Mouse (Mus musculus) left cerebral cortex, adult 18-20 months (tissue): ENCODE measurements around the gene Erp27. TPM values are rescaled to one million over a fixed set of nuclear protein-coding genes. Genes with fewer than 3 reads are reported as not detected.
A peak's percentile ranks its signal among the peaks of the same experiment; 100 is the strongest.
"Not testable (repeated sequence)": the region's sequence is repeated elsewhere in the genome, so short reads cannot be mapped to it uniquely, and the experiment has no call there.

Experiments
- DNase-seq, 2 experiments: peaks; one replicate each; pipeline ENCODE4 v3.0.0; 2021 to 2022; ENCODE audit warnings: low spot score in 2 of 2, mixed read lengths in 1 of 2
- total RNA-seq, 2 experiments: library from RNA; stranded (reverse); gene quantifications; 2 replicates each; pipeline ENCODE4 v1.2.3; 2021

The Erp27 gene
- total RNA-seq, 2 experiments from 2014 or later = not detected

GRCm38 (mm10) chr6:136910247-136910890, 11.6 kb downstream of the Erp27 start:
- no peak for DNase-seq

GRCm38 (mm10) chr6:136906937-136907293, 15.1 kb downstream of the Erp27 start:
- DNase-seq = no peak

GRCm38 (mm10) chr6:136906283-136906936, 15.6 kb downstream of the Erp27 start:
- no peak for DNase-seq

GRCm38 (mm10) chr6:136903885-136904470, 18.0 kb downstream of the Erp27 start:
- no peak for DNase-seq

GRCm38 (mm10) chr6:136902527-136902926, 19.5 kb downstream of the Erp27 start:
- DNase-seq = no peak

- DNase-seq = no peak
Observed at GRCm38 (mm10) chr6:136901010-136901409, 21.0 kb downstream of the Erp27 start.

GRCm38 (mm10) chr6:136900369-136901009, 21.5 kb downstream of the Erp27 start:
- no peak for DNase-seq

- no peak for DNase-seq
Observed at GRCm38 (mm10) chr6:136898954-136899353, 23.0 kb downstream of the Erp27 start.

- DNase-seq = no peak
Observed at GRCm38 (mm10) chr6:136898222-136898621, 23.8 kb downstream of the Erp27 start.

GRCm38 (mm10) chr6:136897789-136898188, 24.2 kb downstream of the Erp27 start:
- DNase-seq = no peak

- no peak for DNase-seq
Observed at GRCm38 (mm10) chr6:136894532-136895339, 27.2 kb downstream of the Erp27 start.

- DNase-seq = no peak
Observed at GRCm38 (mm10) chr6:136892002-136892401, 30.0 kb downstream of the Erp27 start.

GRCm38 (mm10) chr6:136889554-136889953, 32.4 kb downstream of the Erp27 start:
- DNase-seq = no peak

- no peak for DNase-seq
Observed at GRCm38 (mm10) chr6:136889067-136889466, 32.9 kb downstream of the Erp27 start.

GRCm38 (mm10) chr6:136887854-136888253, 34.1 kb downstream of the Erp27 start:
- no peak for DNase-seq

GRCm38 (mm10) chr6:136884766-136885165, 37.2 kb downstream of the Erp27 start:
- DNase-seq = not testable (repeated sequence)

- DNase-seq = no peak
Observed at GRCm38 (mm10) chr6:136883961-136884360, 38.0 kb downstream of the Erp27 start.

GRCm38 (mm10) chr6:136883431-136883915, 38.5 kb downstream of the Erp27 start:
- no peak for DNase-seq

- DNase-seq = no peak
Observed at GRCm38 (mm10) chr6:136881678-136882077, 40.3 kb downstream of the Erp27 start.

- DNase-seq = peak; percentile 63 to 72
Observed at GRCm38 (mm10) chr6:136875670-136876069, 46.3 kb downstream of the Erp27 start, which contains the start of gene Mgp. Gene Mgp (minus strand): TSS chr6:136875823.

GRCm38 (mm10) chr6:136874599-136874998, 47.4 kb downstream of the Erp27 start:
- peak; percentile 30 to 38 for DNase-seq
